Mouse (Mus musculus) left cerebral cortex, adult 11 months (tissue): Measurements from ENCODE around the gene Slc35d2.
"Not testable (repeated sequence)": the region's sequence is repeated elsewhere in the genome, so short reads cannot be mapped to it uniquely, and the experiment has no call there.

Experiments
- DNase-seq: peaks from one replicate; pipeline ENCODE4 v3.0.0; 2022; ENCODE audit warnings: low spot score

Slc35d2 gene

GRCm38 (mm10) chr13:64052281-64052680, 76.9 kb downstream of the Slc35d2 start:
- not testable (repeated sequence) for DNase-seq

- DNase-seq = no peak
These were observed 78.3 kb downstream of the Slc35d2 start for GRCm38 (mm10) chr13:64050895-64051294.

- no peak for DNase-seq
These were observed 79.6 kb downstream of the Slc35d2 start for GRCm38 (mm10) chr13:64049535-64049934.

- no peak for DNase-seq
These were observed 80.7 kb downstream of the Slc35d2 start for GRCm38 (mm10) chr13:64048467-64048866.
